Mouse (Mus musculus) liver, adult 2 months (tissue): ENCODE measurements around the gene Rbm14.

Experiments
- CTCF ChIP-seq: fragments of 200-500 bp; IDR thresholded peaks from 2 replicates; pipeline ENCODE4 v1.5.1; 2011; ENCODE audit warnings: low read depth, low read length, control low read depth
- POLR2A ChIP-seq: fragments of 200-500 bp; IDR thresholded peaks from 2 replicates; pipeline ENCODE4 v1.6.1; 2011; ENCODE audit warnings: low read length, control low read depth; ENCODE audit not compliant: insufficient read depth; ENCODE audit errors: extremely low read depth

DNA sequence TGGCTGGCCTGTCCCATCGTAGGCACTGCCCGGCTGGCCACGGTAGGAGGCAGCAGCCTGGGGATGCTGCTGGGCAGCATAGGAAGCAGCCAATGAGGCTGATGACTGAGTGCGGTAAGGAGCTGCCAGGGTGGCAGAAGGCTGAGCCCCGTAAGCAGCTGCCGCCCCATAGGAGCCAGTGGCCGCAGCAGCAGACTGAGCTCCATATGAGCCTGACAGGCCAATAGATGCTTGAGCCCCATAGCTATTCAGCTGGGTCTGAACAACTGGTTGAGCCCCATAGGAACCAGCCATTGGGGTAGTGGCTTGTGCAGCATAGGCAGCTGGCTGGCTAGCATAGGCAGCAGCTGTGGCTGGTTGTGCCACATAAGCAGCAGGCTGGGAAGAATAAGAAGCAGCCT lies 8.7 kb downstream of the Rbm14 start:
- TF ChIP-seq CTCF = no peak
- TF ChIP-seq POLR2A = no peak
